Mouse (Mus musculus): ENCODE results near the gene Zfp995.

The Zfp995 gene

GRCm38 (mm10) chr17:21909456-21910052 is at the start of gene Zfp995:
Gene Zfp995, minus strand, starts transcription at chr17:21909926.
- DNase-seq = peak; percentile 68 to 80

GRCm38 (mm10) chr17:21909039-21909438 is 687 bp downstream of the Zfp995 start:
- no peak for DNase-seq

GRCm38 (mm10) chr17:21871256-21871655 is 38.5 kb downstream of the Zfp995 start:
- DNase-seq = no peak

- peak in 1 of 2 experiments; percentile 1 for DNase-seq
Measured at GRCm38 (mm10) chr17:21846322-21846582, 63.5 kb downstream of the Zfp995 start.

GRCm38 (mm10) chr17:21845545-21846321 is 64.0 kb downstream of the Zfp995 start, which contains the start of gene Zfp820:
Gene Zfp820, minus strand, starts transcription at chr17:21845772.
- DNase-seq = peak; percentile 66 to 79

- no peak for DNase-seq
Measured at GRCm38 (mm10) chr17:21838510-21838909, 71.2 kb downstream of the Zfp995 start.
